Mouse (Mus musculus) CH12.LX (cell line): ENCODE results near the gene Lif.

ENCODE experiments used
- CHD1 ChIP-seq: IDR thresholded peaks from 2 replicates; pipeline ENCODE4 v1.6.1; 2012; ENCODE audit warnings: low read depth, low read length, improper control_type of control experiment, inconsistent platforms
- CTCF ChIP-seq, 2 experiments: IDR thresholded peaks in 1 of 2; conservative IDR thresholded peaks in 1 of 2; 2 replicates each; pipeline ENCODE4 v1.5.1; 2011 to 2012; ENCODE audit warnings: low read depth in 2 of 2, low read length in 2 of 2, improper control_type of control experiment in 1 of 2, inconsistent platforms in 1 of 2, mild to moderate bottlenecking in 1 of 2, moderate library complexity in 1 of 2
- ETS1 ChIP-seq: conservative IDR thresholded peaks from 2 replicates; pipeline ENCODE4 v1.6.1; 2012; ENCODE audit warnings: low read depth, mild to moderate bottlenecking, inconsistent platforms, low read length, improper control_type of control experiment, moderate library complexity
- GABPA ChIP-seq: IDR thresholded peaks from 2 replicates; pipeline ENCODE4 v1.6.1; 2012; ENCODE audit warnings: low read depth, low read length, improper control_type of control experiment, inconsistent platforms; ENCODE audit not compliant: insufficient replicate concordance
- HCFC1 ChIP-seq: IDR thresholded peaks from 2 replicates; pipeline ENCODE4 v1.6.1; 2012; ENCODE audit warnings: low read depth, mild to moderate bottlenecking, inconsistent platforms, low read length, improper control_type of control experiment
- MAX ChIP-seq: IDR thresholded peaks from 2 replicates; pipeline ENCODE4 v1.6.1; 2011; ENCODE audit warnings: low read length, improper control_type of control experiment
- MAZ ChIP-seq: IDR thresholded peaks from 2 replicates; pipeline ENCODE4 v1.6.1; 2012; ENCODE audit warnings: low read depth, mild to moderate bottlenecking, inconsistent platforms, low read length, improper control_type of control experiment, moderate library complexity
- MXI1 ChIP-seq: IDR thresholded peaks from 2 replicates; pipeline ENCODE4 v1.6.1; 2011; ENCODE audit warnings: mild to moderate bottlenecking, low read depth, low read length, improper control_type of control experiment
- POLR2A ChIP-seq: IDR thresholded peaks from 2 replicates; pipeline ENCODE4 v1.6.1; 2011; ENCODE audit warnings: low read depth, mild to moderate bottlenecking, improper control_type of control experiment, low read length
- SMC3 ChIP-seq: IDR thresholded peaks from 2 replicates; pipeline ENCODE4 v1.6.1; 2011; ENCODE audit warnings: low read depth, low read length, improper control_type of control experiment
- TBP ChIP-seq: conservative IDR thresholded peaks from 2 replicates; pipeline ENCODE4 v1.6.1; 2011; ENCODE audit warnings: low read depth, low read length, improper control_type of control experiment
- UBTF ChIP-seq: IDR thresholded peaks from 2 replicates; pipeline ENCODE4 v1.6.1; 2012; ENCODE audit warnings: low read depth, mild to moderate bottlenecking, inconsistent platforms, low read length, improper control_type of control experiment, moderate library complexity
- USF1 ChIP-seq: IDR thresholded peaks from 2 replicates; pipeline ENCODE4 v1.6.1; 2014; ENCODE audit warnings: low read depth, mild to moderate bottlenecking, inconsistent platforms, low read length, improper control_type of control experiment

DNA sequence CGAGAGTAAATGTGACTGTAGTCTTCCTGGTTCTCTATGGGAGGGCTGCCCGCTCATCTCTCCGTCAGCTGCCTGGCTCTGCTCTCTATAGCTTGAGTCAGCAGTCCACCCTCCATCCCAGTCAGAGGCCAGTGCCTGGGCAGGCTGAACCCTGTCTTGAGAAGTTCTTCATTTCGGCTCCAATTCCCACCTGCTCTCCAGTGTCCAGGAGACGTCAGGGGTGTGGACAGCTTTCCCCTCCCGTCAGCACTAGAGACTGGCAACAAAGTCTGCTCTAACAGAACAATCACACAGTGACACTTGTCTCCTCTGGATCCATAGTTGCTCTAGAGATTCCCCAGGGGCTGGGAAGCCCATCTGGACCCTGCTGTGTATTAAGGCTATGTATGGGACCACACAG lies 36.7 kb downstream of the Lif start:
- TF ChIP-seq HCFC1 = no peak
- no peak for TF ChIP-seq CTCF (conservative IDR thresholded peaks at IDR 0.05 in 1 of 2, IDR thresholded peaks at IDR 0.05 in 1 of 2; ENCODE audit: low read depth in 2 of 2, low read length in 2 of 2)
- TF ChIP-seq USF1 = no peak
- TF ChIP-seq POLR2A = no peak
- no peak for TF ChIP-seq MAX
- no peak for TF ChIP-seq TBP
- no peak for TF ChIP-seq MAZ
- no peak for TF ChIP-seq GABPA
- TF ChIP-seq SMC3 = no peak
- TF ChIP-seq CHD1 = no peak
- TF ChIP-seq MXI1 = no peak
- TF ChIP-seq UBTF = no peak
- no peak for TF ChIP-seq ETS1
